Mouse (Mus musculus) adrenal gland, postnatal 36 days (tissue): ENCODE measurements around the gene Kcnmb3. TPM values are rescaled to one million over a fixed set of nuclear protein-coding genes. Genes with fewer than 3 reads are reported as not detected.
"Not testable (repeated sequence)": the region's sequence is repeated elsewhere in the genome, so short reads cannot be mapped to it uniquely, and the experiment has no call there.

Experiments
- DNase-seq, 2 experiments: peaks; one replicate each; pipeline ENCODE4 v3.0.0; 2021; ENCODE audit warnings: mixed read lengths in 1 of 2
- total RNA-seq, 2 experiments: library from RNA; stranded (reverse); gene quantifications; 2 replicates each; pipeline ENCODE4 v1.2.3; 2021

The Kcnmb3 gene
- total RNA-seq, 2 experiments from 2014 or later: 0.16 to 1.7 TPM

- DNase-seq: peak; percentile 15 to 34
Measured at GRCm38 (mm10) chr3:32430394-32430793, 61.6 kb downstream of the Kcnmb3 start.

GRCm38 (mm10) chr3:32429351-32429750 is 62.7 kb downstream of the Kcnmb3 start:
- DNase-seq: not testable (repeated sequence)

- DNase-seq: peak; percentile 44 to 58
Measured at GRCm38 (mm10) chr3:32428921-32429320, 63.1 kb downstream of the Kcnmb3 start.

- DNase-seq: no peak
Measured at GRCm38 (mm10) chr3:32428361-32428760, 63.7 kb downstream of the Kcnmb3 start.

- DNase-seq: no peak
Measured at GRCm38 (mm10) chr3:32427695-32428094, 64.3 kb downstream of the Kcnmb3 start.

Other genes starting within 250 kb of the Kcnmb3 start
- gene Zmat3, start 126.2 kb downstream of the Kcnmb3 start, total RNA-seq: 10 to 100 TPM; 19.1 to 22.3 TPM
- 10 to 100 TPM; 52.4 to 62.6 TPM for gene Pik3ca, start 94.6 kb downstream of the Kcnmb3 start, total RNA-seq
- gene Zfp639, start 18.0 kb upstream of the Kcnmb3 start, total RNA-seq: 10 to 100 TPM; 28.7 to 41.6 TPM
- gene Mfn1, start 37.2 kb upstream of the Kcnmb3 start, total RNA-seq: 10 to 100 TPM; 81.8 to 98.6 TPM
- 10 to 100 TPM; 42.2 to 79.8 TPM for gene Gnb4, start 124.4 kb upstream of the Kcnmb3 start, total RNA-seq
- gene Actl6a, start 214.1 kb upstream of the Kcnmb3 start, total RNA-seq: 10 to 100 TPM; 43.1 to 50.6 TPM
- 100 to 1,000 TPM; 367 to 402 TPM for gene Ndufb5, start 244.8 kb upstream of the Kcnmb3 start, total RNA-seq
- gene Mrpl47, start 245.4 kb upstream of the Kcnmb3 start, total RNA-seq: 10 to 100 TPM; 29.6 to 36.2 TPM